7 mouse cellular contexts compared by ENCODE assay signal in the genomic region with DNA sequence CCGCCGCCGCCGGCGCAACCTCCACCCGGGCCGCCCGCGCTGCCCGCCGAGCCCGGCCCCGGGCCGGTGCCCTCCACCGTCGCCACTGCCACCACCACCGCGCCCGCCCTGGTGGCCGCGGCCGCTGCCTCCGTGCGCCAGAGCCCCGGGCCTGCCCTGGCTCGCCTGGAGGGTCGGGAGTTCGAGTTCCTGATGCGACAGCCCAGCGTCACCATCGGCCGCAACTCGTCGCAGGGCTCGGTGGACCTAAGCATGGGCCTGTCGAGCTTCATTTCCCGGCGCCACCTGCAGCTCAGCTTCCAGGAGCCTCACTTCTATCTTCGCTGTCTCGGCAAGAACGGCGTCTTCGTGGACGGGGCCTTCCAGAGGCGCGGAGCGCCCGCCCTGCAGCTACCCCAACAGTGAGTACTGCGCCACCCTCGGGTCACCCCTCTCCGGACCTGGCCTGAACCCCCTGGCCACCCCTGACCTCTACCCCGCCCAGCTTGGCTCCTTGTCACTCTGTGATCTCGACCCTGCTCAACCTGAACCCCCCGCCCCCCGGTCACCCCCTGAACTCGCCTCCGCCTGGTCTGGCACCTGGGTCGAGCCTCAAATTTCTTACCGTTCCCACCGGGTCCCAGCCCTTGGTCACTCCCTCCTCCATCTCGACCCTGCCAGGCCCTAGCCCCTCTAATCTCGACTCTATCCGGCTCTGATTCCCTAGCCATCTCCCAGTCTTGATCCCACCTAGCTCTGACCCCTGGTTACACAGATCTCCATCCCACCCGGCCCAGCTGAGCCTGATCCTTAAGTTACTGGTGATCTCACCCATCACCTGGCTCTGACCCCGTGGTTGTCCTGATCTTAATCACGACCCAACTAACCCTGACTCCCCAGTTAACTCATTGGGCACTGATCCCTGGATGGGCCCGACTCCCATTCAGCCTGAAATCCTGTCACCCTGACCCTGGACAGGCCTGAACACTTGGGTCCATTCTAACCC. TPM values are rescaled to one million over a fixed set of nuclear protein-coding genes. Genes with fewer than 3 reads are reported as not detected.
DNase-seq lines count a peak whose midpoint lies in the region; ATAC-seq and TF ChIP-seq lines count a peak whose summit lies in the region.

No protein-coding gene starts in this region.

- no peaks in the 10 kb centered on the region for H3K36me3 ChIP-seq in limb, embryonic 11.5 days (ENCODE audit: control insufficient read depth, insufficient read depth, low read length)
- 0 out of 2 replicates have a peak, but pooled peaks cover 8% of the 10 kb centered on the region for H3K36me3 ChIP-seq in midbrain, embryonic 14.5 days (ENCODE audit: control insufficient read depth, insufficient read depth, low read length)

- no peak for TF ChIP-seq POLR2A in brain, embryonic 14.5 days (IDR thresholded peaks at IDR 0.05; ENCODE audit: borderline replicate concordance, extremely low read depth, insufficient read depth, insufficient read length, poor library complexity, severe bottlenecking)

- H3K4me3 ChIP-seq in limb, embryonic 11.5 days (ENCODE audit: low read depth, low read length): peak overlapping the region; percentile 89
- H3K4me3 ChIP-seq in midbrain, embryonic 14.5 days (replicated peaks; ENCODE audit: low read depth, low read length): peak overlapping the region; percentile 85

- H3K4me1 ChIP-seq in limb, embryonic 11.5 days (ENCODE audit: control insufficient read depth, insufficient read depth, low read length): peaks cover 16% of the 10 kb centered on the region
- H3K4me1 ChIP-seq in midbrain, embryonic 14.5 days (ENCODE audit: control insufficient read depth, insufficient read depth, low read length): peaks cover 42% of the 10 kb centered on the region

- DNase-seq in 3134 (ENCODE audit: extremely low read depth, insufficient read length, low spot score): peak; percentile 68
- peak; percentile 53 for DNase-seq in 3T3-L1 (ENCODE audit: low read depth, low spot score)
- DNase-seq in brain, embryonic 14.5 days (ENCODE audit: low read depth): peak; percentile 66
- peak; percentile 46 for DNase-seq in gastrocnemius, postnatal 25 days
- peak; percentile 60 for DNase-seq in limb, embryonic 11.5 days (ENCODE audit: low spot score)
- DNase-seq in midbrain, embryonic 14.5 days: peak; percentile 66
- DNase-seq in thymus, postnatal 10 days (ENCODE audit: low spot score in 2 of 2): peak; percentile 48 to 55

- H3K9ac ChIP-seq in limb, embryonic 11.5 days (ENCODE audit: low read length): peak overlapping the region; percentile 81
- H3K9ac ChIP-seq in midbrain, embryonic 14.5 days (replicated peaks; ENCODE audit: low read length): peak overlapping the region; percentile 94

- peak overlapping the region; percentile 92 for H3K4me2 ChIP-seq in limb, embryonic 11.5 days (ENCODE audit: low read depth, severe bottlenecking)
- H3K4me2 ChIP-seq in midbrain, embryonic 14.5 days (ENCODE audit: low read length): peak overlapping the region; percentile 79

- under 1% methylated on average over 66 of the region's 67 CpGs for WGBS in limb, embryonic 11.5 days
- 1% methylated on average over 64 of the region's 67 CpGs for WGBS in midbrain, embryonic 14.5 days

- no peaks in the 10 kb centered on the region for H3K9me3 ChIP-seq in limb, embryonic 11.5 days (ENCODE audit: control insufficient read depth, low read length)
- no peaks in the 10 kb centered on the region for H3K9me3 ChIP-seq in midbrain, embryonic 14.5 days (ENCODE audit: control insufficient read depth, low read length)

- no peaks in the 10 kb centered on the region for H3K27me3 ChIP-seq in limb, embryonic 11.5 days (ENCODE audit: control insufficient read depth, insufficient read depth, low read length)
- H3K27me3 ChIP-seq in midbrain, embryonic 14.5 days (ENCODE audit: control insufficient read depth, insufficient read depth, low read length): no peaks in the 10 kb centered on the region

- peak overlapping the region; percentile 67 for H3K27ac ChIP-seq in limb, embryonic 11.5 days (replicated peaks; ENCODE audit: low read depth, low read length)
- H3K27ac ChIP-seq in midbrain, embryonic 14.5 days (replicated peaks; ENCODE audit: low read depth, low read length): peak overlapping the region; percentile 89

- TF ChIP-seq CTCF in brain, embryonic 14.5 days (IDR thresholded peaks at IDR 0.05; ENCODE audit: borderline replicate concordance, extremely low read depth, insufficient read depth, insufficient read length): no peak

- ATAC-seq in limb, embryonic 11.5 days (ENCODE audit: insufficient number of reproducible peaks, low FRiP score, low TSS enrichment, low read depth): peak; percentile 48; the same call in 1 of the 2 replicates
- ATAC-seq in midbrain, embryonic 14.5 days (ENCODE audit: low FRiP score, low TSS enrichment): no peak; the same call in none of the 2 replicates

RNA-seq across cellular contexts. Expression of a gene that starts 0.6 kb away (rescaled TPM):
- polyA plus RNA-seq in brain, embryonic 14.5 days (2012; rRNA removed): 12.5 and 22.1 TPM in 2 replicates
- 10 to 100 TPM; 10.5 to 12.1 TPM for total RNA-seq in gastrocnemius, postnatal 25 days (2021)
- polyA plus RNA-seq in limb, embryonic 11.5 days (2014; fragmentation: Nextera tagmentation; extraction: Ambion mirVana): 3.3 and 4.7 TPM in 2 replicates
- polyA plus RNA-seq in midbrain, embryonic 14.5 days (2014; fragmentation: Nextera tagmentation; extraction: Ambion mirVana): 4.2 and 4.6 TPM in 2 replicates
